Mouse (Mus musculus) kidney, adult 18-20 months (tissue): ENCODE measurements at regions not wholly inside any gene's neighbourhood (a gene's known extent, or its start where the extent isn't known, plus 50 kb on each side); places are given as distances from the start of the nearest gene placed in this dataset.

Experiments
- DNase-seq: peaks from one replicate; pipeline ENCODE4 v3.0.0; 2021

GRCm38 (mm10) chr2:128309541-128310030 is 183.7 kb downstream of the Bcl2l11 start:
- no peak for DNase-seq

GRCm38 (mm10) chr2:128310081-128310480 is 184.2 kb downstream of the Bcl2l11 start:
- DNase-seq = peak; percentile 81

- DNase-seq = peak; percentile 49
Measured at GRCm38 (mm10) chr2:128312084-128312594, 186.3 kb downstream of the Bcl2l11 start.

- DNase-seq = no peak
Measured at GRCm38 (mm10) chr2:128312659-128313581, 187.1 kb downstream of the Bcl2l11 start.

GRCm38 (mm10) chr2:128313582-128313918 is 187.7 kb downstream of the Bcl2l11 start:
- DNase-seq = no peak

- no peak for DNase-seq
Measured at GRCm38 (mm10) chr2:128313948-128314347, 188.1 kb downstream of the Bcl2l11 start.

GRCm38 (mm10) chr2:128316516-128316915 is 190.7 kb downstream of the Bcl2l11 start:
- no peak for DNase-seq

GRCm38 (mm10) chr2:128318266-128318665 is 192.4 kb downstream of the Bcl2l11 start:
- no peak for DNase-seq

- DNase-seq = no peak
Measured at GRCm38 (mm10) chr2:128318956-128319355, 193.1 kb downstream of the Bcl2l11 start.

- no peak for DNase-seq
Measured at GRCm38 (mm10) chr2:128321475-128321874, 195.6 kb downstream of the Bcl2l11 start.

- DNase-seq = peak; percentile 18
Measured at GRCm38 (mm10) chr2:128324256-128325096, 198.6 kb downstream of the Bcl2l11 start.

- no peak for DNase-seq
Measured at GRCm38 (mm10) chr2:128325097-128325421, 199.2 kb downstream of the Bcl2l11 start.

- no peak for DNase-seq
Measured at GRCm38 (mm10) chr2:128325456-128325855, 199.6 kb downstream of the Bcl2l11 start.

GRCm38 (mm10) chr2:128330833-128331232 is 205.0 kb downstream of the Bcl2l11 start:
- no peak for DNase-seq

- DNase-seq = no peak
Measured at GRCm38 (mm10) chr2:128331275-128331674, 205.4 kb downstream of the Bcl2l11 start.

GRCm38 (mm10) chr2:128331681-128332080 is 205.8 kb downstream of the Bcl2l11 start:
- DNase-seq = no peak

- no peak for DNase-seq
Measured at GRCm38 (mm10) chr2:128333401-128334142, 207.7 kb downstream of the Bcl2l11 start.

GRCm38 (mm10) chr2:128334143-128334470 is 208.3 kb downstream of the Bcl2l11 start:
- DNase-seq = no peak

GRCm38 (mm10) chr2:128334757-128335500 is 209.1 kb downstream of the Bcl2l11 start:
- DNase-seq = no peak

GRCm38 (mm10) chr2:128337192-128337591 is 211.4 kb downstream of the Bcl2l11 start:
- peak; percentile 61 for DNase-seq

GRCm38 (mm10) chr2:128337791-128338190 is 212.0 kb downstream of the Bcl2l11 start:
- DNase-seq = no peak

- DNase-seq = peak; percentile 70
Measured at GRCm38 (mm10) chr2:128338474-128338873, 212.6 kb downstream of the Bcl2l11 start.
